Mouse (Mus musculus) neural tube, embryonic 12.5 days (tissue): Measurements from ENCODE around the gene Hmx3. TPM values are rescaled to one million over a fixed set of nuclear protein-coding genes. Genes with fewer than 3 reads are reported as not detected.

Experiments
- ATAC-seq: fragments of 200-750 bp; cut with Nextera tagmentation; 2 replicates; pipeline ENCODE4 v1.8.0; 2017; ENCODE audit warnings: low read depth, mild to moderate bottlenecking, moderate TSS enrichment, moderate library complexity; ENCODE audit not compliant: low FRiP score
- H3K27ac ChIP-seq: fragments of 300-500 bp; sonication (generic); 2 replicates; pipeline ENCODE4 v1.5.1; 2016
- H3K27me3 ChIP-seq: fragments of 300-500 bp; sonication (generic); replicated peaks from 2 replicates; pipeline ENCODE4 v1.6.1; 2016; ENCODE audit warnings: mild to moderate bottlenecking
- H3K36me3 ChIP-seq: fragments of 300-500 bp; sonication (generic); 2 replicates; pipeline ENCODE4 v1.6.1; 2016; ENCODE audit warnings: mild to moderate bottlenecking
- H3K4me1 ChIP-seq: fragments of 300-500 bp; sonication (generic); 2 replicates; pipeline ENCODE4 v1.6.1; 2016
- H3K4me2 ChIP-seq: fragments of 300-500 bp; sonication (generic); replicated peaks from 2 replicates; pipeline ENCODE4 v1.6.1; 2016; ENCODE audit warnings: mild to moderate bottlenecking
- H3K4me3 ChIP-seq: fragments of 300-500 bp; sonication (generic); 2 replicates; pipeline ENCODE4 v1.5.1; 2016
- H3K9ac ChIP-seq: fragments of 300-500 bp; sonication (generic); 2 replicates; pipeline ENCODE4 v1.6.1; 2016; ENCODE audit warnings: mild to moderate bottlenecking
- H3K9me3 ChIP-seq: fragments of 300-500 bp; sonication (generic); 2 replicates; pipeline ENCODE4 v1.6.1; 2016; ENCODE audit warnings: mild to moderate bottlenecking
- WGBS: fragments of 180-500 bp; shearing (Covaris S2); methylation state at CpG from one replicate; pipeline ENCODE4 v1.1.7; 2016; 5-methylcytosine and 5-hydroxymethylcytosine counted together
- polyA plus RNA-seq: library from polyadenylated mRNA; unstranded; fragments of >200 nt; fragmentation: Nextera tagmentation; extraction: Ambion mirVana; gene quantifications from 2 replicates; pipeline ENCODE4 v1.2.1, GENCODE M21; 2016

Gene Hmx3
- polyA plus RNA-seq, 1 experiment from 2014 or later, result 1.7 TPM

DNA sequence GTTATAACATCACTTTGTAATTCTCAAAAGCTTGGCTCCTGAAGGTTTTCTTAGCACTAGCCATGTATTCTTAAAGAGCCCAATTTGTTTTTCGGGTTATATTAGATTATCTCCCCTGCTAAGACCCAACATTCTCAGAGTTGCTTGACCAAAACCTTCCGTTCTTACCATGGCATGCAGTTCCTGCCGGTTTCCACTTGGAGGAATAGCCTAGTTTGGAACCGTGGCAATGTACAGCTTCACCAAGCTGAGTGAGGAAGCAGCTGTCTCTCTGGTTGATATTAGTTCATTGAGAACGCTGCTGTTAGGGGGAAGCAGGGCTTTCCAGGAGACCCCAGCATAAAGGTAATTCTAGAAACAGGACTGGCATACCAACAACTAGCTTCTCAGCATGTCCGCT is 32.6 kb downstream of the Hmx3 start:
- 82% methylated on average over 6 of the region's 6 CpGs for WGBS
- no peaks in the 10 kb centered on the region for H3K27me3 ChIP-seq

DNA sequence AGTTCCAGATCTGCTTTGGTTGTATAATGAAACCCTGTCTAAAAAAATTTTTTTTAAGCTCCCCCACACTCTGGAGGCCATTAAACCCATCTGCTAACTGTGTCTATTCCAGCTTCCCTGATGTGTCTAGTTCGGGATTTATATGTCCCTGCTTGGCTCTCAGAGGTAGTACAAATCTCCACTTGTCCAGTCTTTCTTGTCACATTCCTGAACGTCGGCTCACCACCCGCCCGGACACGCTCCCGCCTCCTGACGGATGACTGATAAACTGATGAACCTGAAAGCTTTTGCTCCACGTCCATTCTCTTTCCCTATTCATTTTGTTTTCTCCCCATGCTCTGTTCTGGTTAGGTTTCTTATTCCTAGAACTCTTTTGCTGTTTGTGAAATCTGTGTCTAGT is 39.5 kb downstream of the Hmx3 start:
- Histone ChIP-seq H3K27me3 (no peaks in the 10 kb centered on the region), H3K9me3 (no peaks in the 10 kb centered on the region), H3K9ac (no peak overlapping the region), H3K36me3 (no peaks in the 10 kb centered on the region), H3K4me2 (no peak overlapping the region), H3K27ac (no peak overlapping the region), H3K4me3 (no peak overlapping the region), H3K4me1 (no peaks in the 10 kb centered on the region)
- 57% methylated on average over 9 of the region's 9 CpGs for WGBS
- ATAC-seq, result no peak

More for the DNA sequence above, 32.6 kb downstream of the Hmx3 start:
- H3K9me3 ChIP-seq, result no peaks in the 10 kb centered on the region
- H3K36me3 ChIP-seq, result peaks cover 33% of the 10 kb centered on the region
- no peak overlapping the region for H3K4me2 ChIP-seq
- H3K9ac ChIP-seq, result no peak overlapping the region
- ATAC-seq, result no peak
- H3K4me3 ChIP-seq, result no peak overlapping the region
- no peak overlapping the region for H3K27ac ChIP-seq
- H3K4me1 ChIP-seq, result no peaks in the 10 kb centered on the region

DNA sequence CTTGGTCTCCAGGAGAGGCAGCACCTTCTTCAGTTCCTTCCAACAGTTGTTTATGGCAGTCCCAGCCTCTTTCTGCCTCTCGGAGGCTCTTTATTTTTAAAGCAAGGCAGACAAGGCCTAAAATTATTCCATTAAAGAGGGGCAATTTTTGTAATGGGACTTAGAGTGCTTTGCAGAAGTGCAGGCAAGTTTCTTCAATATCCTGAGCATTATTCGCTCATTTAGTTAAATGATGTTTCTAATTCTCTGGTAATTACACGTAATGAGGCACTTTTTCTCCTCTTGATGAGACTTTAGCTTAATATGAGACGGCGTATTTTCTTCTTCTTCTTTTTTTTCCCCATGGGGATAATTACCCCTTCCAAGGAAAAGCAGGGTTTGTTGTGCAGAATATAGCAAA is 42.9 kb downstream of the Hmx3 start:
- H3K27me3 ChIP-seq, result no peaks in the 10 kb centered on the region
- no peak overlapping the region for H3K4me3 ChIP-seq
- H3K27ac ChIP-seq, result no peak overlapping the region
- no peaks in the 10 kb centered on the region for H3K4me1 ChIP-seq
- H3K9ac ChIP-seq, result no peak overlapping the region
- H3K36me3 ChIP-seq, result no peaks in the 10 kb centered on the region
- WGBS, result 81% methylated on average over 5 of the region's 5 CpGs
- no peak for ATAC-seq
- no peak overlapping the region for H3K4me2 ChIP-seq
- H3K9me3 ChIP-seq, result no peaks in the 10 kb centered on the region

Other genes with a start within 250 kb of the Hmx3 start
- gene Cuzd1, start 220.6 kb upstream of the Hmx3 start, polyA plus RNA-seq, result not detected in 2 replicates
- not detected in 2 replicates for gene Fam24b, start 213.4 kb upstream of the Hmx3 start, polyA plus RNA-seq
- not detected in 2 replicates for gene Fam24a, start 209.0 kb upstream of the Hmx3 start, polyA plus RNA-seq
- gene 2310057M21Rik, start 180.1 kb upstream of the Hmx3 start, polyA plus RNA-seq, result 19.8 and 25.3 TPM in 2 replicates
- gene Pstk, start 171.7 kb upstream of the Hmx3 start, polyA plus RNA-seq, result 47.5 and 49.6 TPM in 2 replicates
- gene Ikzf5, start 132.3 kb upstream of the Hmx3 start, polyA plus RNA-seq, result 19.0 and 22.4 TPM in 2 replicates
- gene Acadsb, start 132.3 kb upstream of the Hmx3 start, polyA plus RNA-seq, result 73.8 and 80.6 TPM in 2 replicates
- 2.6 and 2.7 TPM in 2 replicates for gene Hmx2, start 5.9 kb downstream of the Hmx3 start, polyA plus RNA-seq
- gene Bub3, start 17.4 kb downstream of the Hmx3 start, polyA plus RNA-seq, result 212 and 219 TPM in 2 replicates